Mouse (Mus musculus): Measurements from ENCODE around the gene Sertad1.

DNA sequence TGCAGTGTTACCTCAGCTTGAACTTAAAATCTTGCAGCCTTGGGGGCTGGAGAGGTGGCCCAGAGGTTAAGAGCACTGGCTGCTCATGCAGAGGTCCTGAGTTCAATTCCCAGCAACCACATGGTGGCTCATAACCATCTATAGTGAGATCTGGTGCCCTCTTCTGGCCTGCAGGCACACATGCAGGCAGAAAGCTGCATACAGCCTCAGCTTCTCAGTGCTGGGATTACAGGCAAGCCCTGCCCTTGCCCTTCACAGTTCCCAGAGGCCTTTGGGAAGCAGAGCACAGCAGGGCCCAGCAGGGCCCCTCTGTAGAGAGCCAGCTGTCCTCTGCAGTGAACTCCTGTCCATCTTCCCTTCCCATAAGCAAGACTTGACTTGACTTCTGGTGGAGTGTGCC, 33.4 kb downstream of the Sertad1 start:
- TF ChIP-seq CTCF (IDR thresholded peaks at IDR 0.05; ENCODE audit: low read depth, low read length) (no peak), TAL1 (conservative IDR thresholded peaks at IDR 0.05; ENCODE audit: low read depth, low read length) (no peak), GATA1 (IDR thresholded peaks at IDR 0.05; ENCODE audit: borderline replicate concordance, low read length) (no peak), POLR2AphosphoS5 (IDR thresholded peaks at IDR 0.05; ENCODE audit: insufficient replicate concordance, low read depth, low read length) (no peak)

Measured in G1E (cell line).